Mouse (Mus musculus): ENCODE data around the gene Mkrn2os. TPM values are rescaled to one million over a fixed set of nuclear protein-coding genes. Genes with fewer than 3 reads are reported as not detected.

Gene Mkrn2os
- polyA plus RNA-seq, 1 experiment from 2014 or later = 0.35 TPM

DNA sequence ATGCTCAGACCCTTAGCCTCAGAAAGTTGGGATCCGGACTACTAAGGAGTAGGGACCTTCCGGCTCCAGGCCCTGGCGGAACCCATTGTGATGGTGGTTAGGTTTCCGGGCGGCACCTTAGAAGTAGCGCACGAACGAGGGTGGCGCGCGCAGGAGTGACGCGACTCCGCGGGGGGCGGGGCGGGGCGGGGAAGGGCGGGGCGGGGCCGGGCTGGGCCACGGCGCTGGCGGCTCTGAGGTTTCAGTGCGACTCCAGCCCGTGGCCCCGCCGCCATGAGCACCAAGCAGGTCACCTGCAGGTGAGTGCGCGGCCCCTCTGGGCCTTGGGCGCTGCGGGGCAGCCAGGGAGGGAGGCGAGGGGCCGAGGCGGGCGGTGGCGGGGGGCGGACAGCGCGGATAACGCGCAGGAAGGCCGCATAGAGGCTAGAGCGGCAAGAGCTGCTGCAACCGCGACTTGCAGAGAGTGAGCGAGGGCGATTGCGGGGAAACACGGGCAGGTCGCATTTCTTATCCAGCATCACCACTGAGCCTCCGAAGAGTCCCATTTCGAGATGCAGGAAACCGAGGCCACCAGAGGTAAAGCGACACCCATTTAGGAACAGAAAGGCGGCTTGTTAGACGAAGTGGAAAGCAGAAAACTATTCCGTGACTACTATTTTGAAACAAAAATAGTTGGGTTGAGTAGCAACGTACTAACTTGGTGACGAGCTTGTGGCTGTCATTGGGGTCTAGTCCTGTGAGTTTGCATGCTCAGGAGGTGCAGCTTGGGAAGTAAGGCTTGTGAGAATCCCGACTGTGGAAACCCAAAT, 9.5 kb upstream of the Mkrn2os start, which contains the start of gene Mkrn2:
TSS of gene Mkrn2 (plus strand) at position 188 of the 809 bp plus-strand sequence.
- Histone ChIP-seq H3K4me2 (peak within 1 kb of the TSS; percentile 77), H3K9me3 (no peaks in the 10 kb centered on the region), H3K36me3 (0 out of 2 replicates have a peak, but pooled peaks cover 6% of the 10 kb centered on the region), H3K9ac (peak within 1 kb of the TSS; percentile 91), H3K4me3 (peak within 1 kb of the TSS; percentile 76), H3K27ac (replicated peaks) (peak within 1 kb of the TSS; percentile 84), H3K4me1 (replicated peaks) (peaks cover 13% of the 10 kb centered on the region), H3K27me3 (no peaks in the 10 kb centered on the region)
- ATAC-seq (ENCODE audit: low read depth) = peak; percentile 89
- WGBS = under 1% methylated on average over 61 of the region's 61 CpGs

DNA sequence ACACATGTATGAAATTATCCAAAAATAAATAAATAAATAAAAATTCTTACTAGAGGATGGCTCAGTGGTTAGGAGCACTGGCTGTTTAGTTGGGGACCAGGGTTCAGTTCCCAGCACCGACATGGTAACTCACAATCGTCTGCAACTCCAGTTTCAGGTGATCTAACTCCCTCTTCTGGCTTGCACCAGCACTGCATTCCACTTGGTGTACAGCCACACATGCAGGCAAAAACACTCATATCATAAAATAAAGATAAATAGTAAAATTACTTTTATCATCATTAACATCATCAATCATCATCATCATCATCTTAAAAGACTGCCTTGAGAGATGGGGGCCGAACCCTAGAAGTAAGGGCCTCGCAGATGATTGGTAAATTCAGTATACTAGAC, 8.9 kb upstream of the Mkrn2os start:
- peak overlapping the region; percentile 77 for H3K4me2 ChIP-seq
- ATAC-seq (ENCODE audit: low read depth) = peak; percentile 22; the same call in 1 of the 2 replicates
- H3K9me3 ChIP-seq = no peaks in the 10 kb centered on the region
- 67% methylated on average over 4 of the region's 4 CpGs for WGBS
- H3K9ac ChIP-seq = no peak overlapping the region
- H3K36me3 ChIP-seq = 0 out of 2 replicates have a peak, but pooled peaks cover 6% of the 10 kb centered on the region
- H3K27me3 ChIP-seq = no peaks in the 10 kb centered on the region
- H3K4me3 ChIP-seq = peak overlapping the region; percentile 76
- H3K27ac ChIP-seq (replicated peaks) = no peak overlapping the region
- peaks cover 13% of the 10 kb centered on the region for H3K4me1 ChIP-seq (replicated peaks)

DNA sequence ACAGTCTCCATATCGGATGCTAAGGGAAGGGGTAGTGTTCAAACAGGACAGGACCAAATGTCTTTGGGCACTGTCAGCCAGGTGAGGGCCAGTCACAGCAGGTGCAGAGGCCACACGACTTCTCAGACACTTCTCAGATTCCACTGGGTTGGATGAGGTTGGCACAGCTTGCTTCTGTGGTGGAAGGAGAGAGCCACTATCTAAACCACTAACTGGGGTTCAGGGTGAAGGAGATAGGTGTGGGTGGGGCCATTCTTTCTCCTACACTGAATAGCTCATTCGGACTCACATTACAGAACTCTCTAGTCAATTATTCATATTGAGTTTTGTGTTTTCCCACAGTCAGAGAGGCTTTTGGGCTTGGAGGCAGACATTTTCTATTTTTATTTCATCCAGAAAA, 3.3 kb upstream of the Mkrn2os start:
- WGBS = 63% methylated on average over 3 of the region's 3 CpGs

DNA sequence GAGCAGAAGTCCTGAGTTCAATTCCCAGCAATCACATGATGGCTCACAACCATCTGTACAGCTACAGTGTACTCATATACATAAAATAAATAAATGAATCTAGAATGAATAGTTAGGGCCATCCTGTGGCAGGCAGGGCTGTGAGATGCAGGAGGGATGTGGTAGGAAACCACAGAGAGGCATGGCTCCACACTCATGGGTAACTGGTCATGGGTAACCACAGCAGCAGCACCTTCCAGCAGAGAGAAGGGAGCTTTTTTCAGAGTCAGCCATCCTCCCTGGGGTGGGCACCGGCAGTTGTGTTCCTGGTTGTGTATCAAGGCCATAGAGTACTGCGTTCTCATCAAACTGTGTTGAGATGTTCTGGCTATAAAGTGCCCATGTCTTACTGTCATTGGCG, 2.1 kb upstream of the Mkrn2os start:
- no peaks in the 10 kb centered on the region for H3K27me3 ChIP-seq
- ATAC-seq (ENCODE audit: low read depth) = no peak
- H3K4me2 ChIP-seq = no peak overlapping the region
- H3K9ac ChIP-seq = no peak overlapping the region
- H3K36me3 ChIP-seq = no peaks in the 10 kb centered on the region
- no peak overlapping the region for H3K4me3 ChIP-seq
- H3K4me1 ChIP-seq (replicated peaks) = no peaks in the 10 kb centered on the region
- WGBS = 77% methylated on average over 3 of the region's 3 CpGs
- no peak overlapping the region for H3K27ac ChIP-seq (replicated peaks)
- H3K9me3 ChIP-seq = no peaks in the 10 kb centered on the region

More for the DNA sequence above, 3.3 kb upstream of the Mkrn2os start:
- no peak overlapping the region for H3K4me3 ChIP-seq
- H3K27ac ChIP-seq (replicated peaks) = no peak overlapping the region
- H3K27me3 ChIP-seq = no peaks in the 10 kb centered on the region
- H3K36me3 ChIP-seq = no peaks in the 10 kb centered on the region
- ATAC-seq (ENCODE audit: low read depth) = no peak
- no peaks in the 10 kb centered on the region for H3K4me1 ChIP-seq (replicated peaks)
- H3K9ac ChIP-seq = no peak overlapping the region
- H3K4me2 ChIP-seq = no peak overlapping the region
- H3K9me3 ChIP-seq = no peaks in the 10 kb centered on the region

DNA sequence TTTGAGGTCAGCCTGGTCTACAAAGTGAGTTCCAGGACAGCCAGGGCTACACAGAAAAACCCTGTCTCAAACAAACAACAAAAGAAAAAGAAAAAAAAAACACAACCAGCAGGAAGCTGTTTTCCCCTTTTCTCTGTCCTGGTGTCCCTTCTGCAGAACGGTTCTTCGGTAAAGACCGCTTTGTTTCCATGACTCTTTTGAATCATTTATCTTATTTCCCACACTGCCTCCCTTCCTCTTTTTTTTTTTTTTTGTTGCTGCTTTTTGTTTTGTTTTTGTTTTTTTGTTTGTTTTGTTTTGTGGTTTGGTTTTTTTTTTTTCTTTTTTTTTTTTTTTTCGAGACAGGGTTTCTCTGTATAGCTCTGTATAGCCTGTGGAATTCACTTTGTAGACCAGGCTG, 876 bp upstream of the Mkrn2os start:
- Histone ChIP-seq H3K9ac (no peak overlapping the region), H3K27ac (replicated peaks) (no peak overlapping the region), H3K9me3 (no peaks in the 10 kb centered on the region), H3K27me3 (no peaks in the 10 kb centered on the region), H3K36me3 (no peaks in the 10 kb centered on the region), H3K4me2 (no peak overlapping the region), H3K4me3 (no peak overlapping the region), H3K4me1 (replicated peaks) (no peaks in the 10 kb centered on the region)
- no peak for ATAC-seq (ENCODE audit: low read depth)
- WGBS = 77% methylated on average over 4 of the region's 4 CpGs

DNA sequence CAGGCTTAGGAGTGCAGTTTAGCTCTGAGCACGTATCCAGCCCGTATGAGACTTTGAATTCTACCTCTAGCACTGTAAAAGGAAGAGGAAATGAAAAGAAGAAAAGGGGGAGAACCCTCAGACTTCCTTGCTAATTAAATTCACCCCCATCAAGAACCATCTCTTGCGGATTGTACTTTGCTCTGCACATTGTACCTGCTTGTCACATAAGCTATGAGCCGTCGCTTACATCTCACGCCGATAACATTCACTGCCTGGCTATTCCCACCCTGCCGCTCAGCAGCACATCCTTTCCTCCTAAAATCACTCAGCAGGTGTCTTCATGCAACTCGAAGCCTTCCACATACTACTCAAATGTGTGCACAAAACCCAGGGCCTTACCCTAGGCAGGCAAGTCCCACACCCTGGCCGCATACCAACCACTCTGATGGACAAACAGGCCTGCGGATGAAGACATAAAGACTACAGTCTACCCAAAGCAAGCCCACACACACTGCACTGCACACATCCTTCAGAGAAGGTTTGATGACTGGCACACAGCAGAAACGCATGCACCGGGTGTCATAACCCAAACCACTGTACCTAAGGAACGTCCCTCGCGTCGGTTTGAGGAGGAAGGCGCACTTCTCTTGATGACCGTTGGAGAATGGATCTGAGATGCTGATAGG, 550 bp downstream of the Mkrn2os start:
- WGBS = 88% methylated on average over 19 of the region's 19 CpGs
- Histone ChIP-seq H3K9me3 (no peaks in the 10 kb centered on the region), H3K4me2 (no peak overlapping the region), H3K4me1 (replicated peaks) (no peaks in the 10 kb centered on the region), H3K27ac (replicated peaks) (no peak overlapping the region), H3K4me3 (no peak overlapping the region), H3K9ac (no peak overlapping the region), H3K27me3 (no peaks in the 10 kb centered on the region), H3K36me3 (no peaks in the 10 kb centered on the region)
- no peak for ATAC-seq (ENCODE audit: low read depth)

DNA sequence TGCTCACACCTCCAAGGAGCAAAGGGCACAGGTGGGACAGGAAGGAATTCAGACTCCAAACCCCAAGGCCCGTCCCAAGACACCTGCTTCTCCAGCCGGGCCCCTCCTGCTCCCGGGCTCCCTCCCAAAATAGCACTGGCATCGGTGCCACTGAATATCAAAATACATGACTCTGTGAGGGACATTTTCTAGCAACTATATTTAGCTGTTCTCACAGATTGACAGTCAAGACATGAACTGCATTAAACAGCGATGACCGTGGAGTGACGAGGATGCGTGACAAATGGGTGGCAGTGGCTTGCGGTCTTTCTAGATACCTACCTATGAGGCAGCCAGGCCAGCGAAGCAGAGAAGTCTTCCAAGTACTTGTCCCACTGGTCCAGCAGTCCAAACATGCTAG, 6.1 kb downstream of the Mkrn2os start:
- ATAC-seq (ENCODE audit: low read depth) = no peak
- 87% methylated on average over 10 of the region's 10 CpGs for WGBS

DNA sequence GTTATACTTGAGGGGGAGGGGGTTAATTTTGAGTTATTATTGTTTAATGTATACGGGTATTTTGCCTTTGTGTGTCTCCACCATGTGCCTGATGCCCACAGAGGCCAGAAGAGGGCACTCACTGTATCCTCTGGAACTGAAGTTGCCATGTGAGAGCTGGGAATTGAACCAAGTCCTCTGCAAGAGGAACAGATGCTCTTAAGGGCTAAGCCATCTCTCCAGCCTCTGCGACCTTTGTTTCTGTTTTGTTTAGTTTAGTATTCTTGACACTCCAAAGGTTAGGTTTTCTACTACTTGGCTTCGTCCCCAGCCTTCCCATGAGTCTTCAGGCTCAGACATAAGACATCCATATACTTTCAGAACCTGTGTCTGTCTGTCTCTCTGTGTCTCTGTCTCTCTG, 8.2 kb downstream of the Mkrn2os start:
- Histone ChIP-seq H3K4me1 (replicated peaks) (no peaks in the 10 kb centered on the region), H3K4me2 (no peak overlapping the region), H3K27ac (replicated peaks) (no peak overlapping the region), H3K27me3 (no peaks in the 10 kb centered on the region), H3K36me3 (peaks cover 26% of the 10 kb centered on the region), H3K9me3 (no peaks in the 10 kb centered on the region), H3K9ac (no peak overlapping the region), H3K4me3 (no peak overlapping the region)
- ATAC-seq (ENCODE audit: low read depth) = no peak
- 80% methylated on average over 3 of the region's 3 CpGs for WGBS

More for the DNA sequence above, 6.1 kb downstream of the Mkrn2os start:
- Histone ChIP-seq H3K4me3 (no peak overlapping the region), H3K4me1 (replicated peaks) (no peaks in the 10 kb centered on the region), H3K36me3 (peaks cover 8% of the 10 kb centered on the region; the same call in 1 of the 2 replicates), H3K27me3 (no peaks in the 10 kb centered on the region), H3K27ac (replicated peaks) (no peak overlapping the region), H3K4me2 (no peak overlapping the region), H3K9ac (no peak overlapping the region), H3K9me3 (no peaks in the 10 kb centered on the region)

DNA sequence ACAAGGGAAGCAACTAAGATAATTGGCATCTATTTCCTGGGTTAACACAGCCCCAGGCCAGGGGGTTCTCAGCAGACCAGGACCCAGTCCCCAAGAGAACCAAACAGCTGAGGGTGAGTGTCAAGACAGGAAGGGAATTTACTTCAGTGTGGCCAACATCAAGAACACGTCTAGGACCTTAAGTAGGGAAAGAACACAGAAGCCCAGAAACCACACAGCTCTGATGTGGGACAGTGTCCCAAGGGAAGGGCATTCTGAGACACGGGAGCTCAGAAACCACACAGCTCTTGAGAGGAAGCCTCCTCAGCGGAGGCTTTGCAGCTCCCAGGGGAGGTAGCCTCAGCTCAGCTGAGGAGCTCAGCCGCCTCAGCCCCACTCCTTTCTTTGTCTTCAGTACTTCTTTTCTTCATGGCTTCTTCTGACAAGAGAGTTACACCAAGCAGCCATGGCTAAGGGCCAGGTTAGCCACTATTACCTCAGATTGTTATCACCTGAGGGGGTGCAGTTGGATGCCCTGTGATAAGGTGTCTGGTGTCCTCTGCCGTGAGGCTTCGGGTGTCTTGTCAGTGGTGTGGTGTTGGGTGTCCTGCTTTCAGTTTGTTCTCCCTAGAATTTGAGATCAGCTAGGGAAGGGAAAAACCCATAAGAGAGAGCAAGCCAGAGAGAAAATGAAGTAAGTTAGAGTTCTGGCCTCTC, 8.8 kb downstream of the Mkrn2os start:
- H3K4me3 ChIP-seq = no peak overlapping the region
- H3K9me3 ChIP-seq = no peaks in the 10 kb centered on the region

DNA sequence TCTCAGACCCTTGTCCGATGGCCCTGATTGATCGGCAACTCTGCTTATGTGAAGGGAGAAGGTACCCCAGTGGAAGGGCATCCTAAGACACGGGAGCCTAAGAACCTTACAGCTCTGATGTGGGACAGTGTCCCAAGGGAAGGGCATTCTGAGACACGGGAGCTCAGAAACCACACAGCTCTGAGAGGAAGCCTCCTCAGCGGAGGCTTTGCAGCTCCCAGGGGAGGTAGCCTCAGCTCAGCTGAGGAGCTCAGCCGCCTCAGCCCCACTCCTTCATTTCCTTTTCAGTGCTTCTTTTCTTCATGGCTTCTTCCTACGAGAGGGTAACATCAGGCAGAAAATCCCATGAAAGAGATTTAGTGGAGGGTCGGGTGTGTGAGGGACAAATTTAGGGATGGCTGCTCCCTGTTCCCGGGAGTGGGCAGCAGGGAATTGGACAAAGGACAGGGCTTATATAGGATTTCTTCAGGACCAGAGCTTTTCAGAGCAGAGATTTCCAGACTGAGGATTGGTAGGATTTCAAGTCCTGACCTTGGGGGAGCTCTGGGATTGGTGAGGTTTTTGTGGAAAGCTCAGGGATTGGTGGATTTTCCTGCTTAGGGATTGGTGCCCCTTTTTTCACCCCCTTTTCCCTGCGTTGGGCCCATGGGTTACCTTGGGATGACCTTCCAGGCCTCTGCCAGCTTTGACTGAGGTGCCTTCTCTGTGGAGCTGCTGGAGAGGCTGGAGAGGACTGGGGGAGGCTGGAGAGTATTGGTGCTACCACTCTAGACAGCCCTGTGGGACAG, 9.9 kb downstream of the Mkrn2os start:
- Histone ChIP-seq H3K4me2 (no peak overlapping the region), H3K4me1 (replicated peaks) (no peaks in the 10 kb centered on the region), H3K4me3 (no peak overlapping the region), H3K27me3 (no peaks in the 10 kb centered on the region), H3K36me3 (peaks cover 42% of the 10 kb centered on the region), H3K9me3 (no peaks in the 10 kb centered on the region), H3K9ac (no peak overlapping the region), H3K27ac (replicated peaks) (no peak overlapping the region)
- no peak for ATAC-seq (ENCODE audit: low read depth)
- 87% methylated on average over 10 of the region's 10 CpGs for WGBS

More for the DNA sequence above, 8.8 kb downstream of the Mkrn2os start:
- Histone ChIP-seq H3K4me1 (replicated peaks) (no peaks in the 10 kb centered on the region), H3K36me3 (peaks cover 31% of the 10 kb centered on the region), H3K27me3 (no peaks in the 10 kb centered on the region), H3K4me2 (no peak overlapping the region), H3K27ac (replicated peaks) (no peak overlapping the region), H3K9ac (no peak overlapping the region)
- ATAC-seq (ENCODE audit: low read depth) = no peak
- 72% methylated on average over 6 of the region's 6 CpGs for WGBS

DNA sequence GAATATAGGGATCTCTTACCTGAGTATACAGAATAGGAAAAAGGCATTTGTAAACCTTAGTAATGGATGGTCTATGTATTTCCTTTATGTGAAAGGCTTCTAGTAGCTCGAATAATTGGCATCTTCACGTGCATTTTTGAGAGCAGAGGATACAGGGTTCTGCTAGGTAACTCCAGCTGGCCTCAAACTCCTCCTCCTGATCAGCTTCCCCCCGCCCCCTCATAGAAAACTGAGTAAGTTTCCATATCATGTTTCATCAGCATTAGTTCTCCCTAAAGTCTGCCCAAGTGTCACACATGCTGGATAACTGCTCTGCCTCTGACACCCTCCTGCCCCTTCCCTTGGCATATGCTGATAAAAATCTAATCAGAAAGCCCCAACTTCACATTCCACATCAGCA, 11.6 kb downstream of the Mkrn2os start:
- Histone ChIP-seq H3K27ac (replicated peaks) (no peak overlapping the region), H3K4me1 (replicated peaks) (no peaks in the 10 kb centered on the region), H3K4me2 (no peak overlapping the region), H3K9ac (no peak overlapping the region), H3K36me3 (peaks cover 59% of the 10 kb centered on the region), H3K4me3 (no peak overlapping the region), H3K27me3 (no peaks in the 10 kb centered on the region), H3K9me3 (no peaks in the 10 kb centered on the region)
- WGBS = 87% methylated on average over 3 of the region's 3 CpGs
- no peak for ATAC-seq (ENCODE audit: low read depth)

Measured in neural tube, embryonic 13.5 days (tissue).